Mouse (Mus musculus): ENCODE data around the gene Pla1a. TPM values are rescaled to one million over a fixed set of nuclear protein-coding genes. Genes with fewer than 3 reads are reported as not detected.

The Pla1a gene
- polyA plus RNA-seq, 1 experiment from 2014 or later, result 1.6 TPM

- TF ChIP-seq CTCF (IDR thresholded peaks at IDR 0.05) (no peak), EP300 (IDR thresholded peaks at IDR 0.05) (no peak)
- no peaks in the 10 kb centered on the region for H3K9me3 ChIP-seq (ENCODE audit: low read length)
- WGBS, result 22% methylated on average over 6 of the region's 6 CpGs
- H3K9ac ChIP-seq (replicated peaks; ENCODE audit: low read depth), result no peak overlapping the region
- H3K4me1 ChIP-seq (ENCODE audit: insufficient read depth, low read depth, low read length), result no peaks in the 10 kb centered on the region
- ATAC-seq (no peak), DNase-seq (ENCODE audit: low spot score) (no peak)
- H3K4me2 ChIP-seq (replicated peaks; ENCODE audit: low read depth, low read length), result no peak overlapping the region
- H3K4me3 ChIP-seq (ENCODE audit: low read depth, low read length), result no peak overlapping the region
- no peak overlapping the region for H3K27ac ChIP-seq (ENCODE audit: low read length)
- H3K36me3 ChIP-seq (ENCODE audit: insufficient read depth, low read length), result no peaks in the 10 kb centered on the region
- H3K27me3 ChIP-seq (replicated peaks; ENCODE audit: insufficient read depth, low read length), result no peaks in the 10 kb centered on the region
Observed at GRCm38 (mm10) chr16:38379088-38379487, 53.9 kb downstream of the Pla1a start.

GRCm38 (mm10) chr16:38378591-38378990 lies 54.4 kb downstream of the Pla1a start:
- H3K4me1 ChIP-seq (ENCODE audit: insufficient read depth, low read depth, low read length), result no peaks in the 10 kb centered on the region
- no peaks in the 10 kb centered on the region for H3K36me3 ChIP-seq (ENCODE audit: insufficient read depth, low read length)
- no peak overlapping the region for H3K27ac ChIP-seq (ENCODE audit: low read length)
- DNase-seq (ENCODE audit: low spot score) (no peak), ATAC-seq (no peak)
- no peak for TF ChIP-seq EP300 (IDR thresholded peaks at IDR 0.05)
- no peak for TF ChIP-seq CTCF (IDR thresholded peaks at IDR 0.05)
- no peak overlapping the region for H3K4me3 ChIP-seq (ENCODE audit: low read depth, low read length)
- no peaks in the 10 kb centered on the region for H3K27me3 ChIP-seq (replicated peaks; ENCODE audit: insufficient read depth, low read length)
- no peaks in the 10 kb centered on the region for H3K9me3 ChIP-seq (ENCODE audit: low read length)
- 83% methylated on average over 6 of the region's 6 CpGs for WGBS
- H3K9ac ChIP-seq (replicated peaks; ENCODE audit: low read depth), result no peak overlapping the region
- H3K4me2 ChIP-seq (replicated peaks; ENCODE audit: low read depth, low read length), result no peak overlapping the region

GRCm38 (mm10) chr16:38377546-38377945 lies 55.4 kb downstream of the Pla1a start:
- DNase-seq (ENCODE audit: low spot score), result no peak

GRCm38 (mm10) chr16:38376841-38377249 lies 56.1 kb downstream of the Pla1a start:
- ATAC-seq, result peak; percentile 38

More at GRCm38 (mm10) chr16:38377546-38377945, 55.4 kb downstream of the Pla1a start:
- H3K4me3 ChIP-seq (ENCODE audit: low read depth, low read length), result no peak overlapping the region
- H3K27ac ChIP-seq (ENCODE audit: low read length), result no peak overlapping the region
- H3K27me3 ChIP-seq (replicated peaks; ENCODE audit: insufficient read depth, low read length), result no peaks in the 10 kb centered on the region
- no peaks in the 10 kb centered on the region for H3K36me3 ChIP-seq (ENCODE audit: insufficient read depth, low read length)
- no peaks in the 10 kb centered on the region for H3K4me1 ChIP-seq (ENCODE audit: insufficient read depth, low read depth, low read length)
- H3K9me3 ChIP-seq (ENCODE audit: low read length), result no peaks in the 10 kb centered on the region
- WGBS, result 83% methylated on average over 6 of the region's 6 CpGs
- H3K4me2 ChIP-seq (replicated peaks; ENCODE audit: low read depth, low read length), result no peak overlapping the region
- ATAC-seq, result no peak
- TF ChIP-seq EP300 (IDR thresholded peaks at IDR 0.05) (no peak), CTCF (IDR thresholded peaks at IDR 0.05) (no peak)
- H3K9ac ChIP-seq (replicated peaks; ENCODE audit: low read depth), result no peak overlapping the region

GRCm38 (mm10) chr16:38376163-38376840 lies 56.6 kb downstream of the Pla1a start:
- peak overlapping the region; percentile 50 for H3K4me2 ChIP-seq (replicated peaks; ENCODE audit: low read depth, low read length)
- 0 out of 2 replicates have a peak overlapping the region, but pooled peaks have one; percentile 24 for H3K9ac ChIP-seq (replicated peaks; ENCODE audit: low read depth)
- TF ChIP-seq EP300 (IDR thresholded peaks at IDR 0.05) (no peak), CTCF (IDR thresholded peaks at IDR 0.05) (peak; percentile 67)
- no peaks in the 10 kb centered on the region for H3K36me3 ChIP-seq (ENCODE audit: insufficient read depth, low read length)
- no peak overlapping the region for H3K27ac ChIP-seq (ENCODE audit: low read length)
- peak; percentile 88 for ATAC-seq
- 28% methylated on average over 9 of the region's 17 CpGs for WGBS
- H3K4me1 ChIP-seq (ENCODE audit: insufficient read depth, low read depth, low read length), result no peaks in the 10 kb centered on the region
- no peaks in the 10 kb centered on the region for H3K9me3 ChIP-seq (ENCODE audit: low read length)
- peak overlapping the region; percentile 36 for H3K4me3 ChIP-seq (ENCODE audit: low read depth, low read length)
- DNase-seq (ENCODE audit: low spot score), result peak; percentile 74
- no peaks in the 10 kb centered on the region for H3K27me3 ChIP-seq (replicated peaks; ENCODE audit: insufficient read depth, low read length)

More at GRCm38 (mm10) chr16:38376841-38377249, 56.1 kb downstream of the Pla1a start:
- no peaks in the 10 kb centered on the region for H3K36me3 ChIP-seq (ENCODE audit: insufficient read depth, low read length)
- H3K4me2 ChIP-seq (replicated peaks; ENCODE audit: low read depth, low read length), result peak overlapping the region; percentile 50
- no peaks in the 10 kb centered on the region for H3K27me3 ChIP-seq (replicated peaks; ENCODE audit: insufficient read depth, low read length)
- 43% methylated on average over 8 of the region's 8 CpGs for whole genome bisulfite sequencing
- TF ChIP-seq EP300 (IDR thresholded peaks at IDR 0.05) (no peak), CTCF (IDR thresholded peaks at IDR 0.05) (no peak)
- peak overlapping the region; percentile 36 for H3K4me3 ChIP-seq (ENCODE audit: low read depth, low read length)
- peak; percentile 51 for DNase-seq (ENCODE audit: low spot score)
- no peak overlapping the region for H3K27ac ChIP-seq (ENCODE audit: low read length)
- H3K9ac ChIP-seq (replicated peaks; ENCODE audit: low read depth), result 0 out of 2 replicates have a peak overlapping the region, but pooled peaks have one; percentile 24
- no peaks in the 10 kb centered on the region for H3K9me3 ChIP-seq (ENCODE audit: low read length)
- no peaks in the 10 kb centered on the region for H3K4me1 ChIP-seq (ENCODE audit: insufficient read depth, low read depth, low read length)

- no peak overlapping the region for H3K4me3 ChIP-seq (ENCODE audit: low read depth, low read length)
- no peaks in the 10 kb centered on the region for H3K36me3 ChIP-seq (ENCODE audit: insufficient read depth, low read length)
- ATAC-seq, result no peak
- H3K9ac ChIP-seq (replicated peaks; ENCODE audit: low read depth), result no peak overlapping the region
- H3K27ac ChIP-seq (ENCODE audit: low read length), result no peak overlapping the region
- no peaks in the 10 kb centered on the region for H3K9me3 ChIP-seq (ENCODE audit: low read length)
- no peak for TF ChIP-seq CTCF (IDR thresholded peaks at IDR 0.05)
- TF ChIP-seq EP300 (IDR thresholded peaks at IDR 0.05), result no peak
- no peak overlapping the region for H3K4me2 ChIP-seq (replicated peaks; ENCODE audit: low read depth, low read length)
- no peaks in the 10 kb centered on the region for H3K4me1 ChIP-seq (ENCODE audit: insufficient read depth, low read depth, low read length)
- 67% methylated on average over 7 of the region's 7 CpGs for WGBS
- H3K27me3 ChIP-seq (replicated peaks; ENCODE audit: insufficient read depth, low read length), result no peaks in the 10 kb centered on the region
- DNase-seq (ENCODE audit: low spot score), result no peak
Observed at GRCm38 (mm10) chr16:38375182-38375581, 57.8 kb downstream of the Pla1a start.

Measured in lung, postnatal 0 days (tissue).